Mouse (Mus musculus): ENCODE results near the gene Ogfod3. TPM values are rescaled to one million over a fixed set of nuclear protein-coding genes. Genes with fewer than 3 reads are reported as not detected.
A peak's percentile ranks its signal among the peaks of the same experiment; 100 is the strongest.

The Ogfod3 gene
- polyA plus RNA-seq, 1 experiment: 7.4 TPM

DNA sequence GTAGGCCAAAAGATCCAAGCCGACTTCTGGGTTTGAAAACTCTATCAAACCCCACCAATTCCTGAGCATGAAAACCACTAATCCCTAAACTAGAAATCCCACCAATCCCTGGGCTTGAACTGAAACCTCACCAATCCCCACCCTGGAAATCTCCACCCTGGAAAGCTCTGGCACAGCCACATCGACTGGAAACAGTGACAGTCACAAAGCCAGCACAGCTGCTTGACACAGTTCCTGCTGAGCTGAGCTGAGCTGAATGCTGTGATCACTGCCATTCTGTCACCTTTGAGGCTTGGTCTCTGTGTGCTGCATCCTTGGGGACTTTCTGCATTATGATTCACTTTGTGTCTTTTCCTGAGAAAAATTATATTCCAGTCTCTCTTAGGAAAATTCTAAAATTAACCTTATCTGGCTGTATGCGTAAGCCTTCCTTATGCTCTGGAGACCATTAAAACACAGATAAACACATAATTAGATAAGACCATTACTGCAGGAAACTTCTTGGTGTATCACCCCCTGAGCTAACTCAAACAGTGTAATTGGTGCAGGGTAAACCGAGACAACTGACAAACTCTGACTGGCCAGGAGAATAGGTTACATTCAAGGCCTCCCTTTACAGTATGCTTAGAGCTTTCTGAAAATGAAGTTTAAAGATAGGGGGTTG lies 27.2 kb upstream of the Ogfod3 start:
- peak overlapping the region; percentile 38; the same call in 1 of the 2 replicates for H3K27ac ChIP-seq (ENCODE audit: control insufficient read depth, insufficient read depth, low read depth, low read length, poor library complexity)
- 56% methylated on average over 4 of the region's 4 CpGs for WGBS
- no peak overlapping the region for H3K4me3 ChIP-seq (replicated peaks; ENCODE audit: control insufficient read depth, low read depth, low read length)
- peaks cover 4% of the 10 kb centered on the region for H3K4me1 ChIP-seq (ENCODE audit: control insufficient read depth, insufficient read depth, low read length)
- no peak for TF ChIP-seq CTCF (IDR thresholded peaks at IDR 0.05; ENCODE audit: control insufficient read depth, insufficient read depth, low read length)
- no peak for TF ChIP-seq POLR2A (IDR thresholded peaks at IDR 0.05; ENCODE audit: borderline replicate concordance, control insufficient read depth, low read depth, low read length)

DNA sequence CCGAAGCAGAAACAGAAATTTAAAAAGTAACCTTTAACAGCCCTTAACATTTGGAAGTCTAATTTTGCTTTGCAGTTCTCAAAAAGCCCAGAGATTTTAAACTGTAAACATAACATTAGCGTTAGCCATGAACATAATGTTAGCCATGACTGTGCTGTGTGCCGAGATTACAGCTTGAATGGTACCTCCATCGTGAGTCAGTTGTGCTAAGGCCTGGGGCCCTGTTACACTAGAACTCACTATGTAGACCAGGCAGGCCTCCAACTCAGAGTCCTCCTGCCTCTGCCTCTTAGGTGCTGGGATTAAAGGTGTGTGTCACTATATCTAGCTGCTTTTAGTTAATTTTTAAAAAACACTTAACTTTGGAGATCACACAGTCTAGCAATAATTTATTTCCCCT lies 26.7 kb upstream of the Ogfod3 start:
- Histone ChIP-seq H3K4me1 (ENCODE audit: control insufficient read depth, insufficient read depth, low read length) (peaks cover 4% of the 10 kb centered on the region), H3K27ac (ENCODE audit: control insufficient read depth, insufficient read depth, low read depth, low read length, poor library complexity) (no peak overlapping the region), H3K4me3 (replicated peaks; ENCODE audit: control insufficient read depth, low read depth, low read length) (no peak overlapping the region)
- TF ChIP-seq CTCF (IDR thresholded peaks at IDR 0.05; ENCODE audit: control insufficient read depth, insufficient read depth, low read length): no peak
- TF ChIP-seq POLR2A (IDR thresholded peaks at IDR 0.05; ENCODE audit: borderline replicate concordance, control insufficient read depth, low read depth, low read length): no peak
- WGBS: 85% methylated on average over 4 of the region's 4 CpGs

DNA sequence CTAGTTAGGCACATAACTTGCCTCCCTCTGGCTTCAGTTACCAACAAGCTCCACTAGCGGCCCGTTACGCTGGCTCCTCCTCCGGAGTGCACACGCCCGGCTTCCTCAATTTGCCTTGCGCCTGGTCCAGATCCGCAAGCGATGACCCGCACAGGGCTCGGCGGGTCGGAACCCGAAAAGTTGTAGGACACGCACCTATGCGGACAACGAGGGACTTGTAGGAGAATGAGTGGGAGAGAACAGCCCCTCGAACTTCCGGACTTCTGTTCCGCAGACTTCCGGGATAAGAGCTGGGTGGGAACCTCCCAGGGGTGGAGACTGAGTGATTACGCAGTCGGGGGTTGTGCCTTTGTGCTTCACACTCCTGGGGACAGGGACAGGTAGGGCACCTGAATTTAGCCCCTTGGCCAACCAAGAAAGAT lies 24.5 kb upstream of the Ogfod3 start, which contains the start of gene Cybc1:
Gene Cybc1 (minus strand): TSS at position 305 of the 422 bp plus-strand sequence.
- Histone ChIP-seq H3K27ac (ENCODE audit: control insufficient read depth, insufficient read depth, low read depth, low read length, poor library complexity) (peak within 1 kb of the TSS; percentile 94), H3K4me1 (ENCODE audit: control insufficient read depth, insufficient read depth, low read length) (peaks cover 4% of the 10 kb centered on the region), H3K4me3 (replicated peaks; ENCODE audit: control insufficient read depth, low read depth, low read length) (peak within 1 kb of the TSS; percentile 90)
- 0% methylated on average over 23 of the region's 23 CpGs for WGBS
- TF ChIP-seq CTCF (IDR thresholded peaks at IDR 0.05; ENCODE audit: control insufficient read depth, insufficient read depth, low read length): peak; percentile 24; the same call in 1 of the 2 replicates
- TF ChIP-seq POLR2A (IDR thresholded peaks at IDR 0.05; ENCODE audit: borderline replicate concordance, control insufficient read depth, low read depth, low read length): peak; percentile 48; the same call in 1 of the 2 replicates

DNA sequence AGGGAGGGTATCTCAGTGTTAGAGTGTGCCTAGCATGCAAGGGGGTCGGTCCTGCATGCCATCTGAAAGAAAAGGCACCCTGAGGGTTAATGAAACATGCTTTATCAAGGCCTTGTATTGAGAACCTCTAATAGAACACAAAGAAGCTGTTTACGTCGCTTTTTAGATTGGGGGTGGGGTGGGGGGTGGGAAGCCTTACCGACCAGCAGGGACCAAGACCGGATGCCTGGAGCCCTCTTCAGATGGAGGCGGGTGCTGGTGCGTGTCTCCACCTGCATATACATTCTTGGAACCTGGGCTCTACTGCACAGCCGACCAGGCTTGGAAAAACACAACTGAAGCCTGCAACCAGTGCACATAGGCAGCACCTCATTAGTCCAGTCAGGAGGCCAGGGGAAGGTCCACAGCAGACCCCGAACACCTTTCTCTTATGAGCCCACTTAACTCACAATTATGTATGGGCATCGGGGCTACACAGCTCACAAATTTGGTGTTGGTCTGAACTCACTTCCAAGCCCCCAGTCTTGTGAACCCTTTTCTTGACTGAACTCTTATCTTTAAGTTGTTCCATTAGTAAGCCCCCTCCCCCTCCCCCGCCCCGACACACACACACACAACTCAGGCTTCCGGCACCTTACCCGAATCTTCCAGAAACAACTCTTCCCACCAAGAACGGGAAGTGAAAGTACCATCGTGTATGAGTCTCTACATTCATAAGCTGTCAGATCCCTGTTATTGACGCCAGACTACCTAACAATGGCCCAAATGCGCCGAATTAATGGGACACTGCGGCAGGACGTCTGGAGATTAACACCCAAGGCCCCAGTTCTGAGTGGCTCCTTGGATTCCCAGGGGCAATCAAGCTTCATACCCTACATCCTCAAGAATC lies 23.9 kb upstream of the Ogfod3 start:
- Histone ChIP-seq H3K4me3 (replicated peaks; ENCODE audit: control insufficient read depth, low read depth, low read length) (peak overlapping the region; percentile 90), H3K27ac (ENCODE audit: control insufficient read depth, insufficient read depth, low read depth, low read length, poor library complexity) (peak overlapping the region; percentile 94), H3K4me1 (ENCODE audit: control insufficient read depth, insufficient read depth, low read length) (peaks cover 4% of the 10 kb centered on the region)
- 3% methylated on average over 21 of the region's 21 CpGs for WGBS
- TF ChIP-seq CTCF (IDR thresholded peaks at IDR 0.05; ENCODE audit: control insufficient read depth, insufficient read depth, low read length) (no peak), POLR2A (IDR thresholded peaks at IDR 0.05; ENCODE audit: borderline replicate concordance, control insufficient read depth, low read depth, low read length) (no peak)

DNA sequence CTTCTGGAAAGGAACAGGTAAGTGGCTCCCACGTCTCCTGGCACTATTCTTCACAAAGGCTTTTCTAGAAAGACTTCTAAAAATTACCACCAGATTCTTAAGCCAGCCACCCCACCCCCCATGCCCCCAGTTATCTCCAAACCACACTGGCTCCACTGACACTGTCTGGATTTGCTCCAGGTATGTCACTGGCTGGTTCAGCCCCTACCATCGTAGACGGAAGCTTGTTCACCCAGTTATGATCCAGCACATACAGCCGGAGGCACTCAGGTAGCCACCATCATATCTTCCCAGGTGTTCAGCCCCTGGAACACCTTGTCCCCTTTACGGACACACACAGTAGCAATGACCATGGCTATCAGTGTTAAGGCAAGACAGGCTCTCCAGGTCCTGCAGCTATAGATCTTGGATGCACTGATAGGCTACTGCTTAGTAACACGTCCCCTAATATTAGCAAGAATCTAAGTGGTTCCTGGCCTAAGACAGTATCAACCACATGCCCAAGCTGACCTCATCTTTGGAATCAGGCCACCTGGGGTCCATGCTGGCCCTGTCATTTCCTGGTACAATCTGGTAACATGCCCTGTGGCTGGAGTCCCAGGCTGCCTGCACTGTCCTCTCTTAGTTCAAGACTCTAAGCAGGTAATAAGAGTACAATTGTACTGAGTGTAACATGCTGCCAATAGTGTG lies 17.0 kb upstream of the Ogfod3 start:
- 63% methylated on average over 6 of the region's 6 CpGs for WGBS
- no peaks in the 10 kb centered on the region; the same call in 1 of the 2 replicates for H3K4me1 ChIP-seq (ENCODE audit: control insufficient read depth, insufficient read depth, low read length)
- TF ChIP-seq POLR2A (IDR thresholded peaks at IDR 0.05; ENCODE audit: borderline replicate concordance, control insufficient read depth, low read depth, low read length): no peak
- TF ChIP-seq CTCF (IDR thresholded peaks at IDR 0.05; ENCODE audit: control insufficient read depth, insufficient read depth, low read length): no peak
- no peak overlapping the region for H3K27ac ChIP-seq (ENCODE audit: control insufficient read depth, insufficient read depth, low read depth, low read length, poor library complexity)
- H3K4me3 ChIP-seq (replicated peaks; ENCODE audit: control insufficient read depth, low read depth, low read length): no peak overlapping the region

DNA sequence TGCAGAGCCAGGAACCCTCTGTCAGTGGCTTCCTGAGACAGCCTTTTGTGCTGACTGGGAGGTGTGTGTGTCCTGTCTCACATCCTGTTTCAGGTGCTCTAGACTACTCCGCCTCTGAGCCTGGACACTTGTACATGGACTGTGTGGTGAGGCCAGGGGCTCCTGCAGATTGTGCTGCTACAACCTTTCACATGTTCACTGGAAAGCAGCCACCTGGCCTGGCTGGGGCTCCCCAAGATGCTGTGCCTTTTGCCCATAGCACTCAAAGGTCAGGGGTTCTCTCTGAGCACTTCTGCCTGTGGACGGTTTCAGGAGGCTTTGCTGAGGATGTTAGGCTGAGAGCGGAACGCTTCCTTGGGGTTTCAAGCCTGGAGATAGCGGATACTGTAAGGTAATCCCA lies 16.3 kb upstream of the Ogfod3 start:
- Histone ChIP-seq H3K4me1 (ENCODE audit: control insufficient read depth, insufficient read depth, low read length) (no peaks in the 10 kb centered on the region; the same call in 1 of the 2 replicates), H3K27ac (ENCODE audit: control insufficient read depth, insufficient read depth, low read depth, low read length, poor library complexity) (no peak overlapping the region), H3K4me3 (replicated peaks; ENCODE audit: control insufficient read depth, low read depth, low read length) (no peak overlapping the region)
- TF ChIP-seq CTCF (IDR thresholded peaks at IDR 0.05; ENCODE audit: control insufficient read depth, insufficient read depth, low read length) (no peak), POLR2A (IDR thresholded peaks at IDR 0.05; ENCODE audit: borderline replicate concordance, control insufficient read depth, low read depth, low read length) (no peak)
- whole genome bisulfite sequencing: 93% methylated on average over 5 of the region's 5 CpGs

DNA sequence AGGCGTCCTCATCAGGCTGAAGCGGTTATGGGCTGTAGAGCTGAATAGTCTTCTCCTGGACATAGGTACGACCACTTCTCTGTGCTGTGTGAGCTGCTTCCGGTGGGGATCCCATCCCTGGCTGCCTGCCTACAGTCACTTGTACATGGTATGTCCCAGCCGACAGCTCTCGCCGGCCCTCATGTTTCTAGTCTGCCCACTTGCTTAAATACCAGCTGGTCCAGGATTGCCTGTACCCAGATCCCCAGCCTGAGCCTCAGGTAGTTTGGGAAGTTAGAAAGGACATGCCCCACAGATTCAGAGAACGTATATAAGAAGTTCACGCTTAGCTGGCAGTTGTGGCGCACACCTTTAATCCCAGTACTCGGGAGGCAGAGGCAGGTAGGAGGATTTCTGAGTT lies 15.3 kb upstream of the Ogfod3 start:
- Histone ChIP-seq H3K4me3 (replicated peaks; ENCODE audit: control insufficient read depth, low read depth, low read length) (no peak overlapping the region), H3K4me1 (ENCODE audit: control insufficient read depth, insufficient read depth, low read length) (no peaks in the 10 kb centered on the region; the same call in 1 of the 2 replicates), H3K27ac (ENCODE audit: control insufficient read depth, insufficient read depth, low read depth, low read length, poor library complexity) (no peak overlapping the region)
- 92% methylated on average over 11 of the region's 11 CpGs for WGBS
- TF ChIP-seq POLR2A (IDR thresholded peaks at IDR 0.05; ENCODE audit: borderline replicate concordance, control insufficient read depth, low read depth, low read length) (no peak), CTCF (IDR thresholded peaks at IDR 0.05; ENCODE audit: control insufficient read depth, insufficient read depth, low read length) (no peak)
